Mouse (Mus musculus) liver, postnatal 0 days (tissue): ENCODE data around the gene Slc39a11.

ENCODE experiments used
- CTCF ChIP-seq: sonication (generic); IDR thresholded peaks from 2 replicates; pipeline ENCODE4 v1.5.1; 2016; ENCODE audit warnings: antibody characterized with exemption, low read depth
- EP300 ChIP-seq: IDR thresholded peaks from 2 replicates; pipeline ENCODE4 v1.6.1; 2016; ENCODE audit warnings: antibody characterized with exemption, low read depth, mild to moderate bottlenecking

- TF ChIP-seq CTCF (no peak), EP300 (no peak)
Observed at GRCm38 (mm10) chr11:113251172-113251571, 398.7 kb downstream of the Slc39a11 start.
